Mouse (Mus musculus) thymus, postnatal 10 days (tissue): ENCODE data around the gene Prpf3.
A peak's percentile ranks its signal among the peaks of the same experiment; 100 is the strongest.
"Not testable (repeated sequence)": the region's sequence is repeated elsewhere in the genome, so short reads cannot be mapped to it uniquely, and the experiment has no call there.

ENCODE experiments used
- DNase-seq, 2 experiments: peaks; one replicate each; pipeline ENCODE4 v3.0.0; 2021; ENCODE audit warnings: low spot score in 2 of 2

Gene Prpf3

DNA sequence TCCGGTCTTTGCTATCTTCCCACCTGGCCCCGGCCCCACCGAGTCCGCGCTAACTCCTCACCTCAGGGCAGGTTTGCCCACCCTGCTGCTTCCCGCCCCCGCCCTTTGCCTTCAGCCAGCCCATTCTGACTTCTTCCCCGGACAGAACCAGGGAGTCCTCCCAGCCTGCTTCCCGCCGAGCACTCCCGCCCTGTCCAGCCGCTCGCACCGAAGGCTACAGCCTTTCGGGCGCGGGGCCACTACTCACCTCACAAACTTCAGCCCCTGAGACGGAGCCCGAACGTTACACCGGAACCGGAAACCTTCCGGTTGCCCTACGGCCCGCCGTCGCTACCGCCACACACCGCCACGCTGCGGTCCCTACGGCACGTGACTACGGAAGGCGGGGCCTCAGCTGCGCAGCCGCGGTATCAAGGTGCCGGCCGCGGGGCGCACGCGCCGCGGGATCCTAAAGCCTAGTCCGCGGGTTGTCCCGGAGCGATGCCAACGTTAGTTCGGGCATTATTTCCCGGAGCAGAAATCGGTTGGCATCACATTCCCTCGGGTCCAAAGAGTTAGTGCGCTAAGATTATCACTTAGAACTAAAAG is at the start of gene Prpf3:
Gene Prpf3, minus strand, starts transcription at position 384 of the 588 bp plus-strand sequence.
- peak; percentile 88 to 91 for DNase-seq

DNA sequence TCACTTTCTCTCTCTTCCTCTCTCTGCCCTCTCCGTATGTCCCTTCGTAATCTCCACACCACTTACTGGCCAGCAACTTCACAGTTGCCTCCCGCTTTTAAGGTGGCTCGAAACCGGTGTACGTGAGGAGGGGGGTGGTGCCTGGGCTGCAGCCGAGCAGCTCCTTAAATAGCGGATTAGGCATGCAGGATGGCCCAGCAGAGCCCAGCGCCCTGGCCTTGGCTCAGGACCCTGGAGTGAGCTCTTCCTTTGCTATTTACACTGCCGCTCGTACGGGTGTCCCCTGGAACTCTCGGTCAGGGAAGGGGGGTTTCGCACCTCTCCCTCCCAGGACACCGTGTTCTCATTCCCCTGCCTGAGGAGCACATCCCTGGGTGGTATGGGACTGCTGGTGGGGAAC is 48.9 kb upstream of the Prpf3 start, which contains the start of gene Car14:
Gene Car14, minus strand, starts transcription at position 124 of the 400 bp plus-strand sequence.
- no peak for DNase-seq

DNA sequence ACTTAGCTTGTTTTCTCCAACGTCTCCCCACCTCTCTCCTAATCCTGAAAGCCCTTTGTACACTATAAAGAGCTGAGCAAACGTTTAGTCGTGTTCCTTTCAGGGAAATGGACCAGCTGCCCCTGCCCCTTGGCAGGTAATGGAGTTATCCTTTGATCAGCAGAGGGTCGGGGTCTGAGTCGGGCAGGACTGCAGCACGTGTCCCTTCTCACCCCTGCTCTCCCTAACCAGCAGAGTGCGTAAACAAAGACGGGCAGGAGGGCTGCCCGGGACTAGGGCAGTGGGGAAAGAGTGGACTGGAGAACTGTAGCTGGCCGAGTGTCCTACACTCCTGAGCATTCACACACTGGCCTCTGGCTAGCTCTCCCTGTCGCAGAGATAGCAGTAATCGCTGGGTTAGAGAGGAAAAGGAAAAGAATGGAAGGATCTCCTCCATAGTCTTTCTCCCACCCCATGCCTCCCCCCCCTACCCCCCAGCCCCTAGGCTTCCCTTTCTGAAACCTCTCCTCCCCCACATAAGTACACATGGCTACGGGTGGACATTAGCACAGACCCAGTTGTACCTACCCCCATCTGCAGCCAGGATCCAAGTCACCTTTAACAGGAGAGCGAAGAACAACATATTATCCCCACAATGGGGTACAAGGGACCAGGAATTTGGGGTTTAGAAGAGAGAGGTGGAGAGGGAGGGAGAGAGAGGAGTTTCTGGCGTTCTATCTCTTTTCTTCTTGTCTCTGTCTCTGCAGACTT is 48.2 kb upstream of the Prpf3 start:
- no peak for DNase-seq

DNA sequence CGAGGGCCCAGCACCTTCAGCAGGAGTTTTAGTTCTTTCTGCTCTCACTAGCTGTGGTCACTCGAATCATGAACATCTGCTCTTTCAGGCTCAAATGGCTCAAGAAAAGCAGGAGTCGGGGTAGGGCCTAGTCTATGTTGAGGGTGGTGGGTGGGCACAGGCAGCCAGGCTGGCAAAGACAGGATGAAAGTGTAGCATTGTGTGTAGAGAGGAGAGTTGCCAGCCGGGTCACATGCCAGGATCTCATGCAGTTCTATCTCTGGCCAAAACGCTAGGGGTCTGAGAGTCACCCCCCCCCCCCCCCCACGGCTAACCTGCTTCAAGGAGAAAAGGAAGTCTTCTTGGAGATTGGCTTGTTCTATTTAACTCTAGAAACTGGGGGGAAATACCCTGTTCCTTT is 47.0 kb upstream of the Prpf3 start:
- DNase-seq: no peak

DNA sequence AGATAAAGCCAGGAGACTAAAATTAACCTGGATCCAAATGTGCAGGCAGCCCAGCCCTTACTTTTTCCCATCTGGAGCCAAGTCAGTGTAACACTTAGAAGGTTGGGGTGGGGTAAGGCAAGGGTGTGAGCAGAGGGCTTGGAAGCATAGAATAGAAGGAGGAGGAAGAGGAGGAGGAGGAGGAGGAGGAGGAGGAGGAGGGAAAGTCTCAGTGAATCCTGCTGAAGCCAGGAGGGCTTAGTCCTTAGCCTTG is 46.6 kb upstream of the Prpf3 start:
- no peak for DNase-seq

DNA sequence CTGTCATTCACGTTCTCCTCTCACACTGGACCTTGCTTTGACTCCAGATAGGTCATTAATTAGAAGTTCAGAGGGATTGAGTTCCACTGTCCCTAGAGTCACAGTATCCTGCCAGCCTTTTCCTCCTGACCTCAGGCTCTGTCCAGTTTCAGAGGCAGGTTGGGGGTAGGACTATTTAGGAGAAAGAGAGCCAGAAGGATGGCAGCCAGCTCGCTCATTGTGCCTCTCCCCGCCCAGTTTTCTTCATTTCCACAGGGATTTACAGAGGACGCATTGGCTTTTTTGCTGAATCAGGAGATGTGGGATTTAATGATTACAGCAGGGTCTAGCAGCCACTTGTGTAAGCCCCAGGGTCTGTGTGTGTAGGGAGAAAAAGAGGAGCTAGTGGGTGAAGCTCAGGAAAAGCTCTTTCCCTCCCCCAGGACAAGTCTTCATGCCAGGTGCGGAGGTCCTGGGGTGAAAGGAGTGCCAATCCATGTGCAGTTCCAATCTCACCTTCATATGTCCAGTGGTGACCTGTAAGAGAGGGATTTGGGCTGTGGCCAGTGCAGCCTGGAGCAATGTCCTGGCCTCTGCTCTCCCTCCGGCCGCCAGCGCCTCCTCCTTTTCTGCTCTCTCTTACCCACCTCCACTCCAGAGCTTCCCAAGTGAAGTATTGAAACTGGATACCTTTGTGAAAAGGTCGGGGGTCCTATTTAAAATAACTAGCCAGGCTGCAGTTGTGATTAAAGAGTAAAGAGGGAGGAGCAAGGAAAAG is 46.1 kb upstream of the Prpf3 start:
- DNase-seq: no peak

DNA sequence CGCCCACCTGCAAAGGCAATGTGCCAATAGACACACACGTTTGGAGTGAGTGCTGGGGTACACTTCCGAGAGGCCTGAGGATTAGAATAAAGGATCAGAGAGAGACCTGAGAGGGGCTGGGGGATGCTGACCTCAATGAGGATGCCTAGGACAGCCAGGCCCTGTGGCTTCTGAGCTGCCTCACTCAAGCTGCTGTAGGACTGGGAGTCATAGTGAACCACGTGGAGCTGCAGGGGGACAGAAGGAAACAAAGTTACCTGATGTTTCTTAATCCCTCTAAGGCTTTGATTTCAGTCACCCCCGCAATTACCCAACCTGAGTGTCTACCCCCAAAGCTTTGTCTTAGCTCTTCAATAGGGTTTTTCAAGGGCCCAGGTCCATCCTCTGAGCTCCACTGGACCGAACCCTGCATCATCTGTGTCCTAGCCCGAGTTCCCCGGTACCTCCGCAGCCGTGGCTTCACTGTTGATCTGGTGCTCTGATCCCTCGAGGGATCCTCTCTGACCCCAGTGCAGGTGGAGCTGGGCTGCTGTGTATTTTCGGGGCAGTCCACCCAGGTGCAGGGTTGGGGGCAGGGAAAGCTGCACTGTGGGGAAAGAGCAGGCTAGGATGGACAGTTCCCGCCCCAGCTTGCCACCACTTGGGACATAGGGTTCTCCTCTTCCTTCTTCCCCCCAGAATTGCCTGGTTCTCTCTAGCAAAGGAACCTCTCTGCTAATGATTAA is 44.3 kb upstream of the Prpf3 start:
- no peak for DNase-seq

DNA sequence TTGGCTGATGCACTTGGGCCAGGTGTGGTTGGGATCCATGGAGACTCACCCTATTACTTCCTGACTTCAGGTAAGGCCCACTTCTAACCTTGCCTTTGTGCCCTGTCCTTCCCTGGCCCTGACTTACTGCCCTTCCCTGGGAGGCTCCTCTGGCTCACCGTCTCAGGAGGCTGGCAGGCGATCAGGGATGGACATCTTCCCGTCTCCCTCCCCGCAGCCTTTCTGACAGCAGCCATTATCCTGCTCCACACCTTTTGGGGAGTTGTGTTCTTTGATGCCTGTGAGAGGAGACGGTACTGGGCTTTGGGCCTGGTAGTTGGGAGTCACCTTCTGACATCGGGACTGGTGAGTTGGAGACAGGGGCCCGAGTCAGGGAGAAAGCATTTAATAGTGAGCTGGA is 39.8 kb upstream of the Prpf3 start:
- not testable (repeated sequence) for DNase-seq

DNA sequence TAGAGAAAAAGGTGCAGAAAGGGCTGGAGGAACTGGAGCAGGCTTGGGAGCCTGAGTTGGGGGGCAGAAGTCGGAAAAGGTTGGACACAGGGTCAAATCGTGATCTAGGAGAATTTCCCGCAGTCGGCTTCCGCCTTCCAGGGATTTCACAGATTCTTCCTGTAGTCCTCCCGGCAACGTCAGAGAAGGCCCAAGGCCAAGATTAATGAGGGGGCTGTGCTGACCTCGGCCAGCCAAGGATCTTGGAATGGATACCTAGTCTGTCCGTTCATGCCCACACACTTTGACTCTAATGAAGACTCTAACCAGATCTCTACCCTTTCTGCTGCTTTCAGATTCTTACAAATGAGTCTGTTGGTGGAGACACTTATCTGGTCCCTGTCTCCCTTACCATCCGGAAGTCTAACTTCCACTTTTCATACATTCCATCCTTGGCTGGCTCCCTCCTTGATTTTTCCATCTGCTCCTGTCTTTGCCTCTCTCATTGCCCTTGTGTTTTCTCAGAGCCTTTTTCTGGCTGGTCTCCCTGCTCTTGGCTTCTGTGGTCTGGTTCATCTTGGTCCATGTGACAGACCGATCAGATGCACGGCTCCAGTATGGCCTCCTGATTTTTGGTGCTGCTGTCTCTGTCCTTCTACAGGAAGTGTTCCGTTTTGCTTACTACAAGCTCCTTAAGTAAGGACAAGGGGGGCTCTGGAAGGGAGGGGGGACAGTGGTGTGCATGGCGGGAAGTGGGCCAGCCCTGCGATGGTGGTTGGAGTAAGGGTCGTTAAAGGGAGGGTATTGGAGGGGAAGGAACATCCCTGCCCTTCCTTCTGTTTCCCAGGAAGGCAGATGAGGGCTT is 38.9 kb upstream of the Prpf3 start:
- DNase-seq: peak in 1 of 2 experiments; percentile 23

DNA sequence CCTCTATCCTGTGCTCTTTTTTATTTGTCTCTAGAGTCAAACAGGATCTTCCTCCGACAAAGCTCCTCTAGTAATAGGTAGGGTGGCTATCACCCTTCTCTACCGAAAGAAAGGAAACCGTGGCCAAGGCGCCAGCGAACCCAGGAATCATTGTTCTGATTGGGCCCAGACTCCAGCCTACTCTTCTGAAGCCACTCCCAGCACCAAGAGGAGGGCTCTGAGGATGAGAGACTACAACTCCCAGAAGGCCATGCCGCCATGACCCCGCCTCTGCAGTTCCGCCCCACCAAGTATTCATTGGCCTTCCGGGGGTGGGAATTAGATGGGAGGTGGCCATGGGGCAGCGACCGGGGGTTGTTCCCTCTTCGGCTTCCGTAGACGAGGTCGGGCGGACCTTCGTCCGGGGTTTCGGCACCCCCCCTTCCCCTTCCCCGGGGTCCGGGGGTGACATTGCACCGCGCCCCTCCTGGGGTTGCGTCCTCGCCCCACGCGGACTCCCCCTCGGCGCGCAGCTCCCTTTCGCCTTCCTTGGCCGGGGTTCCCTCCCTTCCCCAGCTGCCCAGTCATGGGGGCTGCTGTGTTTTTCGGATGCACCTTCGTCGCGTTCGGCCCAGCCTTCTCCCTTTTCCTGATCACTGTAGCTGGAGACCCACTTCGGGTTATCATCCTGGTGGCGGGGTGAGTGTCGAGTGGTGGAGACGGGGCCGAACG is 38.1 kb upstream of the Prpf3 start, which contains the start of gene Aph1a:
Gene Aph1a, plus strand, starts transcription at position 364 of the 711 bp plus-strand sequence.
- peak; percentile 92 to 95 for DNase-seq

DNA sequence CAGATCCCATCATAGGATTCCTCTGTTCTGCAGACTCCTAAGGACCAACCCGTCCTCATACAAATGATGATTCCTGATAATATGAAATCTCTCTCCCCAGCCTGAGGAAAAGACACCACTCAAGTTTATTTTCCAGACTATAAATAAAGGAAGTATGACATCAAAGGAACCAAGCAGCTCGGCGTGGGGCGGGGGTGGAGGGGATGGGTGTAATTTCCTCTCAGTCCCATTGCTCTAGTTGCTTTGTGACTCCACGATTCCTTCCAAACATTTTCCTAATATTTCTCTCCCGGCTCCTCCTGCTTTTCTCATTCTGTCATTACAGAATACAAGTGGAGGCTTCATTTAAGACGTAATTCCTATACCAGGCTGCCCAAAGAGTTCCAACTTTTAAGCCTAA is 37.4 kb upstream of the Prpf3 start:
- no peak for DNase-seq

DNA sequence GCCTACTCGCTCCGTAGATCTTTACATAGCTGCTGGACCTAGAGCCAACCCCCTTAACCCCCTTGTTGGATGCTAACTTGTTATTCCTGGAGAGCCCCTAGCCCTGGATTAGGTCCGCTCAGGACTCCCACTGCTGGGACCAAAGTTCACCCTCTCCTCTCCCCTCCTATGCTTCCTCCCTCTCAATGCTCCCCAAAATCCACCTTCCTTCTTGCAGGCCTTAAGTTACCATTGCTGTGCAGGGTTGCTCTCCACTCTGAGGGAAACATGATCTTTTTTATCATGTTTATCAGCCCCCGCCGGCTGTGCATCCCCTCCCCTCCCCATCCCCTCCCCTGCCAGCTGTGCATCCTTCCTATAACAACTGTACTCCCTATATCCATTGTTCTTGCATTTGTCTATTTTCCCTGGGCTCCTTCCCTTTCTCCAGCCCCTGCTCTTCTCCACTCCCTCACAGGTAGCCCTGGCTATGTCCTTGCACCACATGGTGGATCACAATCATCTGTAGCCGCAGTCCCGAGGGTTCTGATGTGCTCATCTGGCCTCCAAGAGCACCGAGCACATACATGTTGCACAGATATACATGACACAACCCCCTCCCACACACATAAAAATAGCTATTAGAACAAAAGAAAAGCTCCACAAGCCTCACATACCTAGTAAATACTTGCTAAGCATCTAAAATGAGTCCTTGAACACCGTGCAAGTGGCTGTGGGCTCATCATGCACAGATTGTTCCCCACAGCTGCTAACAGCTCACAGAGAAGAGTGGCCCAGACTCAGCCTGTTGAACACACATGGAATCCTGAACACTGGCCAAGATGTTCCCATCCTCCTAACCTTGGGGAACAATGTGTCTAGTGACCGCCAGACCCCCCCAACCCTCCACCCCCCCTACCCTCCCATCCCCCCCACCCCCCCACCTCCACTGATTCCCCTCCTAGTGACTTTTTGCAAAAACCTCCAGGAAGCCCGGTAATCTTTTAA is 36.7 kb upstream of the Prpf3 start:
- DNase-seq: no peak

DNA sequence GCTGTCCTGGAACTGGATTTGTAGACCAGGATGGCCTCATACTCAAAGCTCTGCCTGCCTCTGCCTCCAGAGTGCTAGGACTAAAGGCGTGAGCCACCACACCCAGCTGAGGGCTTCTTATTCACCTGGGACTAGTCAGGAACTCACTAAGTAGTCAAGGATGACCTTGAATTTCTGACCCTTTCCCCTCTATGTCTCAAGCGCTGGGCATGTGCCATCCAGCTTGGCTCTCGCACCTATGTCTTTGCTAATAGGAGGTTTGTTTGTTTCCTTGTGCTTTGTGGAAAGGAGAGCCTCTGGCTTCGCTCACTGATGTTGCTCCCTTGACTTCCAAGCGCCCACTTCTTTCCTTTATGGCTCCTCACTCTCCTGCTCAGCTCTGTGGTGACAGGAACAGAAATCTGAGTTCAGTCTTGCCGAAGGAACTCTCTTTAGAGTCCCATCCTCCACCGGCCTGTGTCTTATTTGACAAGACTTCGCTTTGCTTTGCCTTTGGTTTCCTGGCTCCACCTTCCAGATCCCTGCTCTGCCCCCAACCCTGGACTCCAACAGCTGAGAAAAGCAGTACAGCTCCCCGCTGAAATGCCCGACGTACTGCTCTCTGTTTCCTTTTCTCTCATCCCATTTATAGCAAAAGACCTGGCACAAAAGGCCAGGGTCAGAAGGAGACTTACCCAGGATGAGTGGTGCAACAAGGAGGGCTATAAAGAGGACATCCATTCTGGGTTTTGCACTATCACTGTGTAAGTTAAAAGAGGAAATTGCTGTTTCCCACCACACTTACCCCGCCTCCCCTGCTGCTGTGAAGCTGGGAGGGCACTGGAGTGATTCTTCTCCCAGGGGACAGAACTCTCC is 35.8 kb upstream of the Prpf3 start, which contains the start of gene BC028528:
Gene BC028528, minus strand, starts transcription at position 795 of the 855 bp plus-strand sequence.
- DNase-seq: no peak

DNA sequence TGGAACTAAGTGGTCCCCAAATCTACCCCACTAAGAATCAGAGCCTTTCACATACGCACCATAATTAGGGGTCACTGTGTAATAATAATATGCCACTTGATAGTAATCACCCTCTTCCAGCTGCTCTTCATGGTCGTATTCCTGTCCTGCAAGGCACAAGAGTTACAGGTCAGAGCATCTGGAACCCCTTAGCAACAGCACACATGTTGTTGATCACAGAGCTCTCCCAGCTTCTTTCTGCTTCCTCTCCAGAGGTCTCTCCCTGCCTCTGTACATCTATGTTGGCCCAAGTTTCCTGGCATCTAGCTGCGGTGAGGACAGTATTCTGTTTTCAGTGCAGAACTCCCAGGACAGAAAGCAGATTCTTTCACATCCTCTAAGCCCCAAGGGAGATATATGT is 34.0 kb upstream of the Prpf3 start:
- no peak for DNase-seq

DNA sequence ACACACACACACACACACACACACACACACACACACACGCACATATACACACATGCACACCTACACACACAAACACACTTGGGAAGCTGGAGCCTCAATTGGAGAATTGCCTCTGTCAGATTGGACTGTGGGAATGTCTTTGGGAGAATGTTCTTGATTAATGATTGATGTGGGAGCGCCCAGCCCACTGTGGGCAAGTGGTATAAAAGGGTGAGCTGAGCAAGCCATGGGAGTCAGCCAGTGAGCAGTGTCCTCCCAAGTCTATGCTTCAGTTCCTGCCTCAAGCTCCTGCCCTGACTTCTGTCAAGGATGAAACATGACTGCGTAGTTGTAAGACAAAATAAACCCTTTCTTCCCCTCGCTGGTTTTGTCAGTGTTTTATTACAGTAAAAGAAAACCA is 31.9 kb upstream of the Prpf3 start:
- no peak for DNase-seq

DNA sequence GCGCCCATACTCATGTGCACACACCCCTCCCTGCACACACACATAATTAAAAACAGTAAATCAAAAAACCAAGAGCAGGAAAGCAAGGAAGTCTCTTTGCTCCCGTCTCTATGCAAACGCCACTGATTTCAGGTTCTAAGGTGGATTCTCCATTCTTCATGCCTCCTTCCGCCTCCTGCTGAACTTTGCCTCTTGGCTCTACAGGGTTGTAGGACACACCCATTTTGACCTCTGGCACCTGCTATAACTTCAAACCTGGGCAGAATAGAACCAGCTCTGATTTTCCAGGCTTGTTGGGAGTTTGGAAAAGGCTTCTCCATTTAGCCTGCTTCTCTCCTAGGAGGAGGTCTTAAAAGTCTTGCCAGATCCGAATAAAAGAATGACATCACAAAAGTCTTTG is 28.7 kb upstream of the Prpf3 start:
- no peak for DNase-seq

DNA sequence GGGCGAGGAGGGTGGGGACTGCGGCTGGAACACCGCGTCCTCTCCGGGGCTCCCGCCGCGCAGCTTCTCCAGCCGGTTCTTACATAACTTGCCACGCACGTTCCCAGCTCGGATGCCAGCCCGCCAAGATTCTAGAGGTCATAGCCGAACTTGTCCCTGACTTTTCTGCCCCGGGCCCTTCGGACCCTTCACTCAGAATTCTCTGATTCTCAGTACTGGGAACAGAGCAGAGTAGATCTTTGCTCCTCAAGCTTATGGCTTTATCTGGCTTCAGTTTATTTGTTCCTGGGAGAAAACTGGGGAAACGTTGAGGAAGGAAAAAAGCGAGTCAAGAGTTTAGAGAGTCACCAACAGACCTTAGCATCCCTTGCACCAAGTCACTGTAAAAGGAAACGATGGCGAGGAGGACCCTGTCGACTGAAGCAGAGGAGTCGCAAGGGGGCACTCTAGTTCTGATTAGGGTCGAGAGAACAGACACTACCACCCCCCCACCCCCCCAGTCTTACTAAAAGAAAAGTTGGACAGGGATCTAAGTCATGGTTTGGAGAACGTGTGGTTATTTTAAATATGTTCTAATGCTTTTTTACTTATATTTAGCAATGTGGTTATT is 27.2 kb upstream of the Prpf3 start:
- peak; percentile 60 to 79 for DNase-seq
